Mouse (Mus musculus): Measurements from ENCODE around the gene Cd300lg. TPM values are rescaled to one million over a fixed set of nuclear protein-coding genes. Genes with fewer than 3 reads are reported as not detected.

Cd300lg gene
- polyA plus RNA-seq, 1 experiment from 2014 or later, result 0.09 TPM

GRCm38 (mm10) chr11:102087931-102088898, 46.9 kb downstream of the Cd300lg start, which contains the start of gene Mpp2:
TSS of gene Mpp2 (minus strand) at chr11:102088515.
- H3K4me1 ChIP-seq (replicated peaks; ENCODE audit: control insufficient read depth, insufficient read depth, low read length), result peaks cover 10% of the 10 kb centered on the region
- under 1% methylated on average over 49 of the region's 49 CpGs for WGBS
- peak within 1 kb of the TSS; percentile 86 for H3K4me2 ChIP-seq (replicated peaks; ENCODE audit: low read depth, low read length)
- H3K36me3 ChIP-seq (ENCODE audit: control insufficient read depth, insufficient read depth, low read length), result no peaks in the 10 kb centered on the region
- DNase-seq (ENCODE audit: low spot score) (peak; percentile 86), ATAC-seq (ENCODE audit: low FRiP score) (peak; percentile 56)
- peak within 1 kb of the TSS; percentile 73 for H3K9ac ChIP-seq (ENCODE audit: low read depth, low read length)
- 0 out of 2 replicates have a peak, but pooled peaks cover 2% of the 10 kb centered on the region for H3K27me3 ChIP-seq (ENCODE audit: control insufficient read depth, insufficient read depth, low read length)
- peak within 1 kb of the TSS; percentile 88 for H3K27ac ChIP-seq (ENCODE audit: low read depth, low read length)
- peak within 1 kb of the TSS; percentile 65 for H3K4me3 ChIP-seq (ENCODE audit: low read depth, low read length)
- H3K9me3 ChIP-seq (ENCODE audit: control insufficient read depth, low read length), result no peaks in the 10 kb centered on the region

GRCm38 (mm10) chr11:102089088-102089808, 47.9 kb downstream of the Cd300lg start:
- peak overlapping the region; percentile 86 for H3K4me2 ChIP-seq (replicated peaks; ENCODE audit: low read depth, low read length)
- peak overlapping the region; percentile 73 for H3K9ac ChIP-seq (ENCODE audit: low read depth, low read length)
- peak overlapping the region; percentile 88 for H3K27ac ChIP-seq (ENCODE audit: low read depth, low read length)
- H3K4me3 ChIP-seq (ENCODE audit: low read depth, low read length), result peak overlapping the region; percentile 65
- no peaks in the 10 kb centered on the region for H3K9me3 ChIP-seq (ENCODE audit: control insufficient read depth, low read length)
- ATAC-seq (ENCODE audit: low FRiP score) (peak; percentile 33), DNase-seq (ENCODE audit: low spot score) (peak; percentile 89)
- H3K36me3 ChIP-seq (ENCODE audit: control insufficient read depth, insufficient read depth, low read length), result no peaks in the 10 kb centered on the region
- H3K27me3 ChIP-seq (ENCODE audit: control insufficient read depth, insufficient read depth, low read length), result 0 out of 2 replicates have a peak, but pooled peaks cover 2% of the 10 kb centered on the region
- peaks cover 10% of the 10 kb centered on the region for H3K4me1 ChIP-seq (replicated peaks; ENCODE audit: control insufficient read depth, insufficient read depth, low read length)
- under 1% methylated on average over 20 of the region's 20 CpGs for WGBS

GRCm38 (mm10) chr11:102095676-102096075, 54.4 kb downstream of the Cd300lg start:
- peaks cover 5% of the 10 kb centered on the region; the same call in 1 of the 2 replicates for H3K27me3 ChIP-seq (ENCODE audit: control insufficient read depth, insufficient read depth, low read length)
- H3K27ac ChIP-seq (ENCODE audit: low read depth, low read length), result no peak overlapping the region
- no peaks in the 10 kb centered on the region for H3K36me3 ChIP-seq (ENCODE audit: control insufficient read depth, insufficient read depth, low read length)
- no peak overlapping the region for H3K9ac ChIP-seq (ENCODE audit: low read depth, low read length)
- ATAC-seq (ENCODE audit: low FRiP score) (no peak), DNase-seq (ENCODE audit: low spot score) (no peak)
- H3K4me1 ChIP-seq (replicated peaks; ENCODE audit: control insufficient read depth, insufficient read depth, low read length), result peaks cover 2% of the 10 kb centered on the region; the same call in 1 of the 2 replicates
- H3K9me3 ChIP-seq (ENCODE audit: control insufficient read depth, low read length), result no peaks in the 10 kb centered on the region
- no peak overlapping the region for H3K4me2 ChIP-seq (replicated peaks; ENCODE audit: low read depth, low read length)
- WGBS, result 78% methylated on average over 3 of the region's 3 CpGs
- H3K4me3 ChIP-seq (ENCODE audit: low read depth, low read length), result no peak overlapping the region

- H3K9ac ChIP-seq (ENCODE audit: low read depth, low read length), result no peak overlapping the region
- H3K36me3 ChIP-seq (ENCODE audit: control insufficient read depth, insufficient read depth, low read length), result no peaks in the 10 kb centered on the region
- peak overlapping the region; percentile 32; the same call in 1 of the 2 replicates for H3K4me2 ChIP-seq (replicated peaks; ENCODE audit: low read depth, low read length)
- ATAC-seq (ENCODE audit: low FRiP score) (no peak), DNase-seq (ENCODE audit: low spot score) (no peak)
- 81% methylated on average over 5 of the region's 5 CpGs for WGBS
- H3K27ac ChIP-seq (ENCODE audit: low read depth, low read length), result no peak overlapping the region
- peaks cover 5% of the 10 kb centered on the region; the same call in 1 of the 2 replicates for H3K27me3 ChIP-seq (ENCODE audit: control insufficient read depth, insufficient read depth, low read length)
- peaks cover 2% of the 10 kb centered on the region; the same call in 1 of the 2 replicates for H3K4me1 ChIP-seq (replicated peaks; ENCODE audit: control insufficient read depth, insufficient read depth, low read length)
- no peak overlapping the region for H3K4me3 ChIP-seq (ENCODE audit: low read depth, low read length)
- no peaks in the 10 kb centered on the region for H3K9me3 ChIP-seq (ENCODE audit: control insufficient read depth, low read length)
Observed at GRCm38 (mm10) chr11:102096446-102096845, 55.1 kb downstream of the Cd300lg start.

GRCm38 (mm10) chr11:102096887-102097391, 55.6 kb downstream of the Cd300lg start:
- no peak overlapping the region for H3K27ac ChIP-seq (ENCODE audit: low read depth, low read length)
- H3K36me3 ChIP-seq (ENCODE audit: control insufficient read depth, insufficient read depth, low read length), result no peaks in the 10 kb centered on the region
- 0 out of 2 replicates have a peak overlapping the region, but pooled peaks have one; percentile 6 for H3K4me3 ChIP-seq (ENCODE audit: low read depth, low read length)
- WGBS, result 5% methylated on average over 18 of the region's 18 CpGs
- H3K9ac ChIP-seq (ENCODE audit: low read depth, low read length), result 0 out of 2 replicates have a peak overlapping the region, but pooled peaks have one; percentile 19
- peak; percentile 92 for DNase-seq (ENCODE audit: low spot score)
- peak overlapping the region; percentile 32 for H3K4me2 ChIP-seq (replicated peaks; ENCODE audit: low read depth, low read length)
- H3K27me3 ChIP-seq (ENCODE audit: control insufficient read depth, insufficient read depth, low read length), result peaks cover 3% of the 10 kb centered on the region; the same call in 1 of the 2 replicates
- peak; percentile 89 for ATAC-seq (ENCODE audit: low FRiP score)
- H3K4me1 ChIP-seq (replicated peaks; ENCODE audit: control insufficient read depth, insufficient read depth, low read length), result peaks cover 2% of the 10 kb centered on the region; the same call in 1 of the 2 replicates
- H3K9me3 ChIP-seq (ENCODE audit: control insufficient read depth, low read length), result no peaks in the 10 kb centered on the region

DNA sequence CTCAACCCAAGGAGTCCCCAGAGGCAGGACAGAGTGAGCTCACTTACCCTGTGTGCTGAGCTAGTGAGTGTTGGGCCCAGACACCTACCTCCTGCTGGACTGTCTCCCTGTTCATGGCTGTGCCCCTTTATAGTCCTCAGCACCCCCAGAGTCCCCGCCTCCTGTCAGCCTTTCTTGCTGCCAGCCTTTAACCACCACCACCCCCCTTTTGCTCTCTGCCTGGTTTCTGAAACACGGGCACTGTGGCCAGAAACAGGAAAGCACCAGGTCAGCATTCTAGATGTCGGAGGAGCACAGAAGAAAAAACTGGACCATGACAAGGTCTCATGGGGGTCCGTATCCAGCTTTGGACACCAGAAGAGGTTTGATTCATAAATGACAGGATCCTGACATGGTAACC, 59.9 kb downstream of the Cd300lg start, which contains the start of gene Ppy:
Ppy (minus strand) TSS at position 101 of the 400 bp plus-strand sequence.
- DNase-seq (ENCODE audit: low spot score), result no peak
- H3K36me3 ChIP-seq (ENCODE audit: control insufficient read depth, insufficient read depth, low read length), result no peaks in the 10 kb centered on the region
- peaks cover 2% of the 10 kb centered on the region; the same call in 1 of the 2 replicates for H3K4me1 ChIP-seq (replicated peaks; ENCODE audit: control insufficient read depth, insufficient read depth, low read length)
- H3K9ac ChIP-seq (ENCODE audit: low read depth, low read length), result no peak within 1 kb of the TSS
- H3K4me3 ChIP-seq (ENCODE audit: low read depth, low read length), result no peak within 1 kb of the TSS
- WGBS, result 81% methylated on average over 4 of the region's 4 CpGs
- no peak within 1 kb of the TSS for H3K27ac ChIP-seq (ENCODE audit: low read depth, low read length)
- peaks cover 24% of the 10 kb centered on the region for H3K27me3 ChIP-seq (ENCODE audit: control insufficient read depth, insufficient read depth, low read length)
- no peak for ATAC-seq (ENCODE audit: low FRiP score)
- H3K9me3 ChIP-seq (ENCODE audit: control insufficient read depth, low read length), result no peaks in the 10 kb centered on the region
- H3K4me2 ChIP-seq (replicated peaks; ENCODE audit: low read depth, low read length), result no peak within 1 kb of the TSS

DNA sequence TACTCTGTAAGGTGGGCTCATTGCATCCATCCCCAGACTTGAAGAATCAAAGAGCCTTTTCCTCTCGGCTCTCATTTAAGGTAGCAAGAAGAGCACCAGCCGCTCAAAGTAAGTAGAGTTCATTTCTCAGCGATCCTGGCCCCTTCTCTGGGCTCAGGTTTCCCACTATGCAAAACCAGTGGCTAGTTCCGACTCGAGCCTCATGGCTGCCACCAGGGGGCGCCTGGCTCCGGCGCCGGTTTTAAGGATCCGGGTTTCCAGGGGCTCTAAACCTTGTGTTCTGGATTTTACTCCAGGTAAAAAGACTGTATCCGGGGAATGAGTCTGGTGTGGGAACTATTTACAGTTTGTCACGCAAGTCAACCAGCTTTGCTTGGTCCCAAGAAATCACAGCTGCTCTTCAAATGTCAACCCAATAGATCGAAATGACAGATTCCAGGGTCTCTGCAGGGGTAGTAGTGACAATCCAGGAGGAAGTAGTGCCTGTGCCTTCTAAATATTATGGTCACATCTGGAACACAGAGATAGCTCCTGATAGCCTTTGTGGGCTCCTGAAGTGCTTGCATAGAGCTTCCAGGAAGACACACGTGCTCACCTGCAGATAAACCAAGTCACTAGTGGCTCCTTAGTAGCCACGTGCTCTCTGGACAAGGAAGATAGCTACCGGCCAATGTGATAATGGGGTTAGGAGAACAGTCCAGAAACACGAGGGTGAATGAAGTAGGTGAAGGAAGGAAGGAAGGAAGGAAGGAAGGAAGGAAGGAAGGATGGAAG, 61.4 kb downstream of the Cd300lg start:
- H3K27me3 ChIP-seq (ENCODE audit: control insufficient read depth, insufficient read depth, low read length), result peaks cover 38% of the 10 kb centered on the region
- ATAC-seq (ENCODE audit: low FRiP score) (no peak), DNase-seq (ENCODE audit: low spot score) (peak; percentile 89)
- H3K4me3 ChIP-seq (ENCODE audit: low read depth, low read length), result no peak overlapping the region
- no peak overlapping the region for H3K9ac ChIP-seq (ENCODE audit: low read depth, low read length)
- H3K9me3 ChIP-seq (ENCODE audit: control insufficient read depth, low read length), result no peaks in the 10 kb centered on the region
- WGBS, result 21% methylated on average over 17 of the region's 17 CpGs
- H3K27ac ChIP-seq (ENCODE audit: low read depth, low read length), result no peak overlapping the region
- H3K36me3 ChIP-seq (ENCODE audit: control insufficient read depth, insufficient read depth, low read length), result no peaks in the 10 kb centered on the region
- H3K4me2 ChIP-seq (replicated peaks; ENCODE audit: low read depth, low read length), result no peak overlapping the region
- no peaks in the 10 kb centered on the region for H3K4me1 ChIP-seq (replicated peaks; ENCODE audit: control insufficient read depth, insufficient read depth, low read length)

Data from hindbrain, embryonic 11.5 days (tissue).